Mouse (Mus musculus) frontal cortex, postnatal 25 days (tissue): ENCODE measurements around the gene Mucl2.
"Not testable (repeated sequence)": the region's sequence is repeated elsewhere in the genome, so short reads cannot be mapped to it uniquely, and the experiment has no call there.

Experiments used
- DNase-seq, 2 experiments: peaks; one replicate each; pipeline ENCODE4 v3.0.0; 2022; ENCODE audit warnings: low spot score in 2 of 2

The Mucl2 gene

DNA sequence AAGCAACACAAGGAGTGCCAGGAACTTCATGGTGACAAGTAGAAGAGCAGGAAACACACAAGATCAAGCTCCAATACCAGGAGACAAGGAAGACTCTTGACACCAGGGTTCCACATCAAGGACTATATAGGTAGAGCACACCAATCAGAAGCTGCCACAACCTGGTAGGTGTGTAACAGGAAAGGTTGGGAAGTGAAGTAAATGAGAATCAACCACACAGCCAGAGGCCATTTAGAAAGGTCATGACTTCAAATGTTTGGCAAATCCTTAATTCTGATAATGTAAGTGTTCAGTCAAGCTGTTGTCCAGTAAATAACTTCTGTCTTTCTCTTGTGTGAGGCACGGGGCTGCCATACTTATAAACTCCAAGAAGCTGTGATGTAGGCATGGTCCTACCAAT is at the start of gene Mucl2:
Mucl2 (minus strand) TSS at position 101 of the 400 bp plus-strand sequence.
- DNase-seq: no peak

- DNase-seq: not testable (repeated sequence)
Observed at GRCm38 (mm10) chr15:103913061-103913460, 13.9 kb upstream of the Mucl2 start.
